Mouse (Mus musculus) kidney, adult 2 months (tissue): ENCODE measurements at regions not wholly inside any gene's neighbourhood (a gene's known extent, or its start where the extent isn't known, plus 50 kb on each side); places are given as distances from the start of the nearest gene placed in this dataset.

Experiments
- CTCF ChIP-seq: fragments of 200-500 bp; conservative IDR thresholded peaks from 2 replicates; pipeline ENCODE4 v1.5.1; 2011; ENCODE audit warnings: low read depth, mild to moderate bottlenecking, control low read depth, low read length, moderate library complexity, mixed read lengths; ENCODE audit not compliant: insufficient read depth, insufficient read length
- POLR2A ChIP-seq: fragments of 200-500 bp; IDR thresholded peaks from one replicate; pipeline ENCODE4 v1.6.1; 2011; ENCODE audit warnings: low read depth, low read length, control low read depth

- TF ChIP-seq POLR2A (no peak), CTCF (no peak)
Measured at GRCm38 (mm10) chr9:87556552-87556951, 174.5 kb downstream of the Tbx18 start.
